11 mouse cellular contexts compared by ENCODE assay signal in genomic region chr2:7083489-7084090, GRCm38 (mm10).
DNase-seq lines count a peak whose midpoint lies in the region; ATAC-seq and TF ChIP-seq lines count a peak whose summit lies in the region.
"Had no signal": no experiment of that assay in that cellular context is flagged by ENCODE, and none has a peak within 500 bp of the region (broad histone marks: within the 10 kb centered on the region; RNA-seq: fewer than 3 reads in every experiment).

No protein-coding gene starts in this region.

- peak; percentile 26 for DNase-seq in adrenal gland, adult 8-10 months
- no peak for DNase-seq in adrenal gland, postnatal 4 days (ENCODE audit: low spot score in 2 of 2)
- DNase-seq in heart, postnatal 0 days (ENCODE audit: low spot score): no peak
- DNase-seq in heart, adult 2 months: no peak
- peak; percentile 33 for DNase-seq in adrenal gland, postnatal 14 days
- DNase-seq in left cerebral cortex, postnatal 14 days (ENCODE audit: low spot score in 2 of 2): no peak
- DNase-seq: cerebellum, adult 9-11 months had no signal

- no peak for TF ChIP-seq POLR2A in heart, adult 2 months (IDR thresholded peaks at IDR 0.05; ENCODE audit: insufficient read depth, low read depth, low read length)
- TF ChIP-seq POLR2A in myocyte (IDR thresholded peaks at IDR 0.05; ENCODE audit: insufficient read length, low read depth): no peak

- no peak overlapping the region for H3K4me3 ChIP-seq in heart, postnatal 0 days (ENCODE audit: low read depth, low read length)
- H3K4me3 ChIP-seq in heart, adult 2 months: no peak overlapping the region
- no peak overlapping the region for H3K4me3 ChIP-seq in myocyte
- H3K4me3 ChIP-seq: neural tube, embryonic 13.5 days had no signal

- H3K36me3 ChIP-seq in heart, postnatal 0 days (replicated peaks; ENCODE audit: control insufficient read depth, insufficient read depth, low read length): no peaks in the 10 kb centered on the region
- H3K36me3 ChIP-seq in heart, adult 2 months (ENCODE audit: control insufficient read depth, insufficient read depth, low read length): no peaks in the 10 kb centered on the region
- H3K36me3 ChIP-seq in myocyte (ENCODE audit: control insufficient read depth, insufficient read depth): no peaks in the 10 kb centered on the region
- H3K36me3 ChIP-seq: neural tube, embryonic 13.5 days had no signal

- ATAC-seq in heart, postnatal 0 days (ENCODE audit: insufficient read depth, low read depth): no peak
- no peak for ATAC-seq in granulocyte monocyte progenitor cell, adult 5-6 weeks (replicated peaks; ENCODE audit: poor library complexity, severe bottlenecking)

- no peaks in the 10 kb centered on the region for H3K27me3 ChIP-seq in heart, postnatal 0 days (ENCODE audit: control insufficient read depth, insufficient read depth, low read length)
- H3K27me3 ChIP-seq in heart, adult 2 months (ENCODE audit: control insufficient read depth, insufficient read depth, low read length): no peaks in the 10 kb centered on the region
- no peaks in the 10 kb centered on the region for H3K27me3 ChIP-seq in myocyte (ENCODE audit: control insufficient read depth, insufficient read depth, insufficient read length)
- H3K27me3 ChIP-seq: neural tube, embryonic 13.5 days had no signal

- H3K27ac ChIP-seq in heart, postnatal 0 days (ENCODE audit: low read depth): peak overlapping the region; percentile 98
- H3K27ac ChIP-seq in heart, adult 2 months: no peak overlapping the region
- H3K27ac ChIP-seq: neural tube, embryonic 13.5 days had no signal

- no peak overlapping the region for H3ac ChIP-seq in myocyte (ENCODE audit: control insufficient read depth, insufficient read length)

- no peak for TF ChIP-seq CTCF in heart, postnatal 0 days (IDR thresholded peaks at IDR 0.05; ENCODE audit: low read depth)
- no peak for TF ChIP-seq CTCF in heart, adult 2 months (IDR thresholded peaks at IDR 0.05)

- H3K9me3 ChIP-seq in heart, postnatal 0 days (replicated peaks; ENCODE audit: control insufficient read depth, low read length): no peaks in the 10 kb centered on the region
- H3K9me3 ChIP-seq: neural tube, embryonic 13.5 days had no signal

- peaks cover 19% of the 10 kb centered on the region for H3K4me1 ChIP-seq in heart, postnatal 0 days (ENCODE audit: control insufficient read depth, insufficient read depth)
- H3K4me1 ChIP-seq in heart, adult 2 months (ENCODE audit: control insufficient read depth, insufficient read depth, low read length): peaks cover 4% of the 10 kb centered on the region

- WGBS in heart, postnatal 0 days: 49% methylated on average over 4 of the region's 4 CpGs
- 59% methylated on average over 4 of the region's 4 CpGs for WGBS in heart, adult 2 months

- TF ChIP-seq EP300 in heart, postnatal 0 days (IDR thresholded peaks at IDR 0.05; ENCODE audit: low read depth): no peak
- no peak for TF ChIP-seq EP300 in heart, adult 2 months (IDR thresholded peaks at IDR 0.05; ENCODE audit: insufficient read depth, low read depth, low read length)

- peak overlapping the region; percentile 80; the same call in 1 of the 2 replicates for H3K4me2 ChIP-seq in heart, postnatal 0 days (ENCODE audit: low read depth, low read length)
- peak overlapping the region; percentile 20 for H3K4me2 ChIP-seq in myocyte (ENCODE audit: low read depth)
- H3K4me2 ChIP-seq: midbrain, embryonic 11.5 days; neural tube, embryonic 13.5 days had no signal

- H3K9ac ChIP-seq in heart, postnatal 0 days (replicated peaks; ENCODE audit: low read depth, low read length): no peak overlapping the region
- H3K9ac ChIP-seq in heart, adult 2 months (ENCODE audit: low read depth, low read length): no peak overlapping the region
- H3K9ac ChIP-seq: neural tube, embryonic 13.5 days had no signal

- intact Hi-C loops in heart, adult 2 months (cut with DNase I): loop anchor here (5.0 to 10.0 kb wide), 2 partner anchors 211 to 339 kb away; no protein-coding TSS in a partner anchor
- intact Hi-C loops in left cerebral cortex, postnatal 14 days (cut with DNase I): no loop called here

- H3K79me2 ChIP-seq in heart, adult 2 months (replicated peaks; ENCODE audit: control insufficient read depth, insufficient read depth, low read length): no peaks in the 10 kb centered on the region
- H3K79me2 ChIP-seq in myocyte (ENCODE audit: control insufficient read depth, insufficient read depth): peaks cover 6% of the 10 kb centered on the region

TF ChIP-seq in myocyte, 11 proteins besides CTCF, POLR2A, EP300 and RAD21:
- TF ChIP-seq MYOD1 (IDR thresholded peaks at IDR 0.05; ENCODE audit: control insufficient read depth in 1 of 3, insufficient read length in 2 of 3, low read depth in 2 of 3) (no peak), CEBPB (IDR thresholded peaks at IDR 0.05; ENCODE audit: insufficient read depth, poor library complexity, severe bottlenecking) (no peak), TCF12 (IDR thresholded peaks at IDR 0.05; ENCODE audit: insufficient read depth, poor library complexity, severe bottlenecking) (no peak), POLR2AphosphoS2 (IDR thresholded peaks at IDR 0.05; ENCODE audit: insufficient read length, low read depth) (no peak), SRF (IDR thresholded peaks at IDR 0.05; ENCODE audit: control insufficient read depth, insufficient read length, low read depth) (no peak), MYOG (IDR thresholded peaks at IDR 0.05; ENCODE audit: control insufficient read depth in 1 of 3, insufficient read depth in 1 of 3, insufficient read length in 2 of 3, low read depth in 2 of 3) (no peak), REST (IDR thresholded peaks at IDR 0.05; ENCODE audit: insufficient read depth, insufficient read length) (no peak), E2F4 (IDR thresholded peaks at IDR 0.05; ENCODE audit: insufficient read depth) (no peak), TCF3 (IDR thresholded peaks at IDR 0.05; ENCODE audit: insufficient read length, low read depth) (no peak), USF1 (IDR thresholded peaks at IDR 0.05; ENCODE audit: low read depth) (no peak), MAX (IDR thresholded peaks at IDR 0.05; ENCODE audit: low read depth) (no peak)

Comparison
In these comparisons a context has a peak if more than half of its experiments do, and no peak if none do; other contexts are left out.
1. DNase-seq: peak in adrenal gland, adult 8-10 months (single experiment) and adrenal gland, postnatal 14 days (single experiment); none in adrenal gland, postnatal 4 days (0 of 2), heart, postnatal 0 days (single experiment), heart, adult 2 months (0 of 2) and left cerebral cortex, postnatal 14 days (0 of 2).